Mouse (Mus musculus): ENCODE data around the gene Pbp2. TPM values are rescaled to one million over a fixed set of nuclear protein-coding genes. Genes with fewer than 3 reads are reported as not detected.

Pbp2 gene
- 0.08 and 0.36 TPM in 2 replicates for polyA plus RNA-seq (2012; rRNA removed)

GRCm38 (mm10) chr6:135310305-135310704 lies at the start of gene Pbp2:
TSS of gene Pbp2 (minus strand) at chr6:135310405.

Other genes starting within 250 kb of the Pbp2 start
- 0.13 and 1.3 TPM in 2 replicates for gene Gprc5a, start 244.8 kb downstream of the Pbp2 start, polyA plus RNA-seq (2012; rRNA removed)
- 0.07 and 0.09 TPM in 2 replicates for gene Gprc5d, start 192.1 kb downstream of the Pbp2 start, polyA plus RNA-seq (2012; rRNA removed)
- 89.2 and 93.3 TPM in 2 replicates for gene Fam234b, start 112.4 kb downstream of the Pbp2 start, polyA plus RNA-seq (2012; rRNA removed)
- gene Hebp1, start 112.4 kb downstream of the Pbp2 start, polyA plus RNA-seq (2012; rRNA removed): 13.9 and 16.0 TPM in 2 replicates
- gene Gsg1, start 56.1 kb downstream of the Pbp2 start, polyA plus RNA-seq (2012; rRNA removed): 0.07 and 0.26 TPM in 2 replicates
- 19.0 and 47.0 TPM in 2 replicates for gene Emp1, start 52.1 kb upstream of the Pbp2 start, polyA plus RNA-seq (2012; rRNA removed)

Measured in central nervous system, embryonic 18 days (tissue).